Mouse (Mus musculus) c-Kit-positive CD71-positive TER-119-positive erythroid progenitor cells, embryonic 14.5 days (primary cell): ENCODE data around the gene Itpkb.

Experiments used
- DNase-seq: peaks from one replicate; pipeline ENCODE4 v3.0.0-alpha.2; 2013; ENCODE audit warnings: low spot score

Gene Itpkb

DNA sequence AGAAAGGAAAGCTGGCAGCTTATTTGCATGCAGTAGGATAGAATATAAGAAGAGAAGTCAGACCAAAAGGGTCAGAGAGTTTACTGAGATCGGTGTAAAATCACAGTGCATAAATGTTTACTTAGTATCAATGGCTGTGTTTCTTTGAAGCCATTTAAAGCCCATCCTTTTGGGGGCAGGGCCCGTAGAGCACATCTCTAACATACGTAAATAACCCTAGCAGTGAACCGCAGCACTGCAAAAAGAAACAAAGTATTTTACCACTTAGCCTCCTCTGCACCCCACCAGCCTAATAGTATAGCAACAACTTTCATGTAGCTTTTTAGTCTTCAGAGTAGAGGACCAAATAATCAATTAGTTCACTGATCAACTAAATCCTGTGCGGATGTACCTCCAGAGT lies 67.4 kb downstream of the Itpkb start:
- DNase-seq = no peak

DNA sequence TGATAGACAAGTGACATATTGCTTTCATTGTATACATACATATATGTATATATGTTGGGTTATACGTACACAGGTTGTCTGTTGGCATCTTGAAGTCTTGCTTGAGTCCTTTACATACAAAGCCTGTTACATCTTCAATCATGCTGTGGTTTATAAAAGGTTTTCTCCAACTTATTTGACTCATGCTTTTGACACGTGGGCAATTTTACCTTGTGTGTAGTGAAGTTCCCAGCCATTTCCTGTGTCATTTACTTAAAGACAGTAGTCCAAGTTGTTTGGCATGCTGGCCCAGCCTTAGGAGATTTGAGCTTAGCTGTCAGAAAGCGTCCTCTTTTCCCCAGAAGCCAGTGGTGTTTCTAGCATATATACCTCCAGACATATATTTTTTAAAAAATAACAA lies 68.2 kb downstream of the Itpkb start:
- DNase-seq = no peak

DNA sequence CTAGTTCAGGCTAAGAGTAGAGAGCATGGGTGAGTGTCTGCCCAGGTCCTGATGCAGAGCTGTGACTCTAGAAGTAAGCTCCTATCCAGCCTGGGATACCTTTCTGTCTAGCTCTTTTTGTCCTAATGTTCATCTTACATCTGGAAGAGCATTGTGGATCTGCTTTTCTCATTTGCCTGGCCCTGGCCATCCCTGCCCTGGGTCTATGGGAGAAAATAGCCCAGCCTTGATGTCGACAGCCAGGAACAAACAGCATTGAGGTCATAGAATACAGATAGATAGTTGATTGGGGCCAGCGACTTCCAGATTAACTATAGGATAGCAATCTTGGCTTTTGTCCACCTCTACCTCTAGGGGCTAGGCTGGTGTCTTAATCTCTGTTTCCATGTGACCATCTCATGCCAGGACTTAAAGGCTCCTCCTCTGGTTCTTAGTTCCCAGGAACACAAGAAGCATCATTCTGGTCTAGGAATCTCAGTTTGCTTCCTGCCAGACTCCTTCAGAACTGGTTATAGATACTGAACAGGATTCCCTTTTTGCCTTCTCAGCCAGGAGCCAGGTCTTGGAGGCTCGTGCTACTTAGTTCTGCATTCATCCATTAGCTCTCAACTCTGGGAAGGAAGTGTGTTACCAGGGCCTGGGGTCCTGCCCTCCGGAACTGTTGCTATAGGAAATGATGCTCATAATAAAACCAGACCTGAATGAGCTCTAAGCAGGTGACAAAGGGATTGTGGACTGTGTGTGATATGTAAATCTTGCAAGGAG lies 70.6 kb downstream of the Itpkb start:
- DNase-seq = no peak

DNA sequence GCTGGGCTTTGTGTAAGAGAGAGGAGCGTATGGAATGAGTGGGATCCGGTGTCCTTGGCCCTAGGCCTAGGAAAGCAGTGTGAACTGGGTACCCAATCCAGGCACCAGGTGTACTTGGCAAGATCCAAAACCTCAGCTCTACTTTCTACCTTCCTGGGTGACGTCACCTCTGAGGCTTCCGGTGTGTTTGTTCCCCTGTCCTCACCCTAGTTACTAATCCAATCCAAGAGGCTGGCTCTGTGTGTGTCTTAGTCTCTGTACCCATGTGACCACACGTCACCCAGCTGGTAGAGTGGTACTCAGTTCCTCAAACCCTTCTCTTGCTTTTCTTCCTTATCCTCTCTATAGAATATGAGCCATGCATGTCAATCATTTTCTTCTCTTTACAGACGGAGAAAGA lies 71.4 kb downstream of the Itpkb start:
- DNase-seq = no peak

DNA sequence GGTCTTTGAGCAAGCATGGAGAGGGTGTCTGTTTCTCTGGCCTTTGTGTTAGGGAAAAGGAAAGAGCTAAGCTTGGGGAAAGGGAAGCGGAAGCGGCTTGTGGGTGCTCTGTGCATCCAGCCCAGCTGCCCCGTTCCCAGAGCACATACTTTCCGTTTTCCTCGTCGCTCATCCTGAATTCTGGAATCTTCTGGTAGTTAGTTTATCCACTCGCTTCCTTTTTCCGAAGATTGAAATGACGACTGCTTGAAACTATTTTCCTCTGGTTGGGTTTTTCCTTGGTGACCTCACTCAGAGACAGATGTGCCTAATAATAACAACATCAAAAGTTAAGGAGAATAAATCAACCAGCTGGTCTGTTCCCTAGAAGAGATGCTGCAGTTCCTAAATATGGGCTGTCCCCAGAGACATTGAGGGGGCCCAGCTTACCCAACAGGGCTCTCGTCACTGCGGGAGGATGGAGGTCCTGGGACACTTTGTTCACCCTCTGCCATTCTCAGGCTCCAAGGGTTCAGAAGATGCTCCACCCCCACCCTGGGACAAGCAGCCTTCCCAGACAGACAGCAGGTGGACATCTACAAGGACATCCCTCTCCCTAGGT lies 72.3 kb downstream of the Itpkb start:
- DNase-seq = no peak

DNA sequence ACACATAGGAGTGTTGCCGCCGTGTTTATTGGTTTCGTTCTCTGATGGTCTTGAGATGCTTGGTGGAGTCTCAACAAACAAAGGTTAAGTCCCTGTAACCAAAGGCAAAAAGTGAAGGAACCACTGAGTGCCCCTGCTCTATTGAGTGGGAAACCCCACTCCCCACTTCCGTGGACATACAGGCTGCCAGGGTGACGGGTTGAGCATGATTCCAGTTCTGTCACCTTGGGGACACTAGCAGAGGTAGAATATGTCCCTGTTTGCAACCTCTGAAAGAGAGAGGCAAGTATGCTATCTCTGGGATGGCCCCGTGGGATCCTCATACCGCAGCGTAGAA lies 73.0 kb downstream of the Itpkb start:
- DNase-seq = no peak

DNA sequence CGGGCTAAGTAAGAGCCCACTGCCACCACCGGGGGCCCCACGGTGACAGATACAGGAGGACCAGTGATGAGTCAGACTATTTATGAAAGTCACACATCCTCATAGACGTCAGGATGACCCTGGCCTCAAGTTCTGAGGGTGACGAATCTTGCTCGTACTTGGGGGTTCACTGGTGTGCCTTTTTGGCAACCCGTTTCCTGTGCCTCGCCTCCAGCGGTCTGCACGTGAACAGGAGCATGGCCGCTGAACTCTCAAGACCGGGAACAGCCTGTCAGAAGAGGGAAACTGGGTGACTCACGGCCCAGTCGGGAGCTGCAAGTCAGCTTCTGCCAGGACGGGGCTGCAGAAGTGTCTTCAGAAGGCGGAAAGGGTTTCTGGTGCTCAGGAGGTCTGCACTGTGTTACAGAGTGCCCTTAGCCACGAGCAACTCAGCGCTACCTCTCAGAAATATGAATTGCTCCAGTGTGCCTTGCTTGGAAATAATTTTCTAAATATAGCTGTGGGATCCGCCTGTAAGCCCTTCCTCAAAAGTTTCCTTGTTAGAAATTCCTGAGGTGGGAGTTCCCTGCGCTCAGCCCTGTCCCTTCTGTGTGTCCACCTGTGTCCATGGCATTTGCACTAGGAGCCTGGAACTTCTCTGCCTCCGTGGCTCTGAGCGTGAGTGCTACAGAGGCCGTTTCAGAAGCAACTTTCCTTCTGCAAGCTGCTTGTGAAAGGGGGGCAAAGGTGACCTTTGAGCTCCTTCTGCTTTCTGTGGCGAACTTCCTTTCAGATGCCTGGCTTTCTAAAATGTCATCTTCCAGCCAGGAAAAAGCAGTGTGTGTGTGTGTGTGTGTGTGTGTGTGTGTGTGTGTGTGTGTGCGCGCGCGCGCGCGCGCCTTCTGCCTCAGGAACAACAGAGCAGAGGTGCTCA lies 73.7 kb downstream of the Itpkb start:
- no peak for DNase-seq

DNA sequence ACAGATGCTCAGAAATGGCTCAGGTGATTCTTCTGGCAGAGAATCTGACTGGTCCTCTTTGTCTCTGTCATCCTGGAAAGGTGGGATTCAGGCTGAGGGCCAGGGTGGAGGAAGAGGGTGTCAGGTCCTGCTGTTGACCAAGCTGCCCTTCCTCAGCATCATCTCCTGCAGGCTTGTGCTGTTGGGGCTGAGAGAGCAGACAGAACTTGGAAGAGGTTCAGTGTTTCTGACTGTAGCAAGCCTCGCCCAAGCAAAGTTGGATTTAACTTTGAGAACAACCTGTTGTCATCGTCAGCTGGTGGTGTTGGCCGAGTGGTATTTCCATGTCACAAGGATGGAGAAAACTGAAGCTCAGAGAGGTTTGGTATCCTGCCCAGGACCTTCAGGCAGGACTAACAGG lies 74.4 kb downstream of the Itpkb start:
- DNase-seq = no peak

DNA sequence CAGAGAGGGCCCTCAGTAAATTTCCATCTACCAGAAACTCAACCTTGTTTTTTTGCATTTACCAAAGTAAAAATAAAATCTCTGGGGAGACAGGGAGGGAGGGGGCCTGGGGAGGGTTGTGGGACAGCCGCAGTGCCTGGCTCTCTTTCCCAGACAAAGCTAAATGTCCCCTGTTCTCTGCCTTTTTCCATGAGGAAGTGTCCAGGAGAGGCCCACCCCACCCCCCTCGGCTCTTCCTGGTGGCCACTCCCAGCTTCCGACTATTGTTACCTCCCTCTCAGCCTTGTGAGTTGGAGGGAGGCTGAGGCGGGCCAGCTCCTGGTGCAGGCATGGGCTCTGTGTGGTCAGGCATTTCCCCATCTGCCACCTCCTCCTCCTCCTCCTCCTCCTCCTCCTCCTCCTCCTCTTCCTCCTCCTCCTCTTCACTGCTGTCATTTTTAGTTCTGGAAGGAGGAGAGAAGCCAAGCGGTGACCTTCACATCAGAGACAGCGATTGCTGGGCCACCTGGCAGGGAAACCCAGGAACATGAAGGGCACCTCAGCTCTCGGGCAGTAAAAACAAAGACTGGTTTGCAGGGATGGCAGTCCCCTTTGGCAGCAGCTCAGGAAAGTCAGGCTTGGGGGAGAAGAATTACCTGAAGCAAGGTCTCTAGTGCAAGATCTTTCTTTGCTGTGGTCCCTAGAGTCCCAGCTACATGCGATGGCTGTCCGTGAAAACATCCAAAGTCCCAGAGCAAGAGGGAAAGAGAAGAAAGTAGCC lies 75.5 kb downstream of the Itpkb start:
- no peak for DNase-seq

DNA sequence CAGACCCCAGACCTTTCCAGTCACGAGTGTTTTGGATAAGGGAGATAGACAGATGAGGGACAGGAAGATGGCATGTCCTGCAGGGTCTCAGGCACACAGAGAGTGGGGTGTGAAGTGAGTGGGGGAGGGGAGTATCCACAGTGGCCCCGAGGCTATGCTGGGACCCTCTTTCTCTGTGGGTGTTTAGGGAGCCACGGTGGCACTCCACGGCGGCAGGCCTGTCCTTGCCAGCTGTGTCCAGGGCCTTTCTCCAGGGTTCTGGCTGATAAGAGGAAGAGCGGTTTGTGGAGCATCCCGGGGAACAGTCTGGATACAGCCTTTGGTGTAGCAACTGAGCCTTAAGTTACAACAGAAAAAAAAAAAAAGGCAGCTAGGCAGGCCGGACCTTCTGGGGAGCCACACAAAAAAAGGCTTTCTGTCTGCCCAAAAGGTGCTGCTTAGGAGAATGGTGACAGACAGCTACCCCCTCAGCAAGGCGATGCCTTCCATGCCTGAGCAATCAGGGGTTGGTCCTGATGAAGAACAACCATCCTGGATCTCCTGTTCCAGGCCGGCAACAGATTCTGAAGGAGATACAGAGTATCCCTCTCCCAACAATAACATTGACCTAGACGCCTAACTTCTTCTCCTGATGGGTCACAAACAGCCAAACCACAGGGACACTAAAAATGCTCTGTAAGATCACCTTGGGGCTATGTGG lies 76.2 kb downstream of the Itpkb start:
- DNase-seq = no peak

DNA sequence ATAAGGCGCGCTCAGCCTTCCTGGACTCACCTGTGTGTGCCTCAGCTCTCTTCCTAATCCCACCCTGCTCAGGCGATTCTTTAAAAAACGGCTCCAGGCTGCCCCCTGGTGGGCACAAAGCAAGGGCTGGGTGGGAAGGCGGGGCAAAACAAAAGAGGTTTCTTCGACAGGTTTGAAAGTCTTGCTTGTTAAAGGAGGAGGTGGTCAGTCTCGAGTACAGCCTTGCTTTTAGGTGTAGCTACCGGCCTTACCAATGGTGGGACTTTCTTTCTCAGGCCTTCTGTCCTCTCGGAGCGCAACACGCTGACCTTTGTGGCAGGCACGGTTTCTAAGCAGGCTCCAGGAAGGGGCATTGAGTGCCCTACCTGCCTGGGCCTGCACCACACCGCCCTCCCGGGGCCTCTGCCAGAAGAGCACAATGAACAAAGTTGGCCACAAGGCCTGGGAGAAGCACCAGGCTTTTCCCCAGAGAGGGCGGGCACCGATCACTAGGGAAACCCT lies 76.9 kb downstream of the Itpkb start:
- peak; percentile 60 for DNase-seq

DNA sequence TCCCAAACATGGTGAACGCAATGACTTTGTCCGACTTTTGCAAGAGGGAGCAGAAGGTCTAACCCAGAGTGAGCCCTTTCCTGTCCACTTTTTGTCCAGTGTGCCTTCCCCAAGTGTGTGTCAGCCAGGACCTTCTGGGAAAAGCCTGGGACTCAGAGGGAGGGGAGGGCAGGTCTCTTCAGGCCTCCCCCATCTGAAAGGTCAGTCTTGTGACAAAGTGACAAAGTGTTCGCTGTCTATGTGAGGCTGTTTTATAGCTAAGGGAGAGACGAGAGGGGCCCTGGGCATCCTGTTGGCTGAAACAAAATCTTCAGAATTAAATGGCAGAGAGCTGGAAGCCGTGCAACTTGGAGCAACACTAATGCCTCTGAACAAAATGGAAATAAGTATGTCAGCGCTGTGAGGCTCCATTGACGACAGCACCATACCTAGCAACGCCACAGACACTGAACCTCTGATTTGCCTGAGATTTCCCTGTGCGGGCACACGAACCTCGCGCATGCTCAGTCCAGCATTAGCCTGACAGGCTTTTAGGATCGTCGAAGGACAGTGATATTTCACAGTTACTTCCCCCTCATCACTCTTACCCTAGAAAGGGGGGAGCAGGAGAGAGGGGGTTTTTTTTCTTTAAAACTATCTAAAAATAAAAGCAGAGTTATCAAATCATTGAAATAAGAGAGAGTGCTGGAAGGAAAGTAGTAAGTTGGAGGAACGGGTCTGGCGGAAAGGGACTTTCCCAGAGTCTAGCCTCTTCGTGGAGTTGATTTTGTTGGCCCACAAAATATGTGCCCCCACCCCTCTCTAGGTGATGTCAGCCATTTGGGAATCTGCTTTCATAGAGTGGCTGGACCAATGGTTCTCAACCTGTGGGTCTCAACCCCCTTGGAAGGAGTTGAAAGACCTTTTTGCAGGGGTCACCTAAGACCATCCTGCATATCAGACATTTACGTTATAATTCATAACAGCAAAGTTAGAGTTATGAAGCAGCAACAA lies 77.7 kb downstream of the Itpkb start:
- DNase-seq = no peak

DNA sequence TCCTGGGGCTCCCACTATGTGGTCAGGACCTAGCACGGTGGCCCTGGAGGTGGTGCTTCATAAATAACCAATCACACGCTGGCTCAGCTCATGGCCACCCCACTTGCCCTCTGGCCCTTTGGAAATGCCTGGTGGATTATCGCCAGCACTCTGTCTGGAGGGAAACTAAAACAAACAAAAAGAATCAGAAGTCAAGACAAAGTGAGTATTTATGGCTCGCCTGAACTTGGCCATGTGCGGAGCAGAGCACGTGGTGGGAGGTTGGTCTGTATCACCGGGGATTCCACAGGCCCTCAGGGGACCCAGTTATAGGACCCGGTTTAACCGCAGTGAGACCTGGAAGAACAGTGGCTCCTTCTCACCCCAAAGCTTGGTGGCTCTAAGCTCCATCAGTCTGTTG lies 78.5 kb downstream of the Itpkb start:
- no peak for DNase-seq

DNA sequence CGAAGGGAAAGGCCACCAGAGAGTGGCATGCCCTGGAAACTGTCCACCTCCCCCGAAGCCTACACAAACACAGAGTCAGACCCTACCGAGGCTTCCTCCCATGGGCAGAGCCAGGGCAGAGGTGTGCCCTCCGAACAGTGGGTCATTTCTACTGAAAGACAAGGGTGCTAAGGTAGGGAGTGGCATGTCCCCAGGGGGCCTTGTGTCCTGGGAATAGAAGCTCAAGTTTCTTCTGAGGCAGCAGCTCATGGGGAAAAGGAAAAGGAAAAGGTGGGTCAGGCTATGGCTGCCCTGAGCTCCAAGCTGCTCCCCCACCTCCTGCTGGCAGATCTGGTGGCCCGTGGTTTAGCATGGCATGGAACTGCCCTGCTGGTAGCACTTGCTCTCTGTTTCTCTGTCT lies 79.5 kb downstream of the Itpkb start:
- no peak for DNase-seq

DNA sequence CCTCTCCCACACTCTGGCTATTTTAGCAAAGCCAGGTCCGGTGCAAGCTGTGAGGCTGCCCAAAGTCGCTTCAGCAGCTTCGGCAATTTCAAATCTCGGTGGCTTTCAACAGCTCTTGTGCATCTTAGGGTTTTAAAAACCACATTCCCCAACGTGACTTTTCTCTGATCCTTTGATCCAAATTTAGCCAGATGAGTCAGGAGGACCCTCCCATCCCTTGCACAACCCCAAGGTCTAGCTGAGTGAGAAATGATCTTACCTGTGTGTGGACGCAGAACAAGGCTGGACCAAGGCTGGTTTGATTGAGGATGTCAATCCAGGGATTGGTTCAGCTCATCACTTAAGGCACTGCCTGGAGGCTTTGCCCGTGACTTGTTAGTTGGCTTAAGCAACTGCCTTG lies 80.0 kb downstream of the Itpkb start:
- DNase-seq = no peak

DNA sequence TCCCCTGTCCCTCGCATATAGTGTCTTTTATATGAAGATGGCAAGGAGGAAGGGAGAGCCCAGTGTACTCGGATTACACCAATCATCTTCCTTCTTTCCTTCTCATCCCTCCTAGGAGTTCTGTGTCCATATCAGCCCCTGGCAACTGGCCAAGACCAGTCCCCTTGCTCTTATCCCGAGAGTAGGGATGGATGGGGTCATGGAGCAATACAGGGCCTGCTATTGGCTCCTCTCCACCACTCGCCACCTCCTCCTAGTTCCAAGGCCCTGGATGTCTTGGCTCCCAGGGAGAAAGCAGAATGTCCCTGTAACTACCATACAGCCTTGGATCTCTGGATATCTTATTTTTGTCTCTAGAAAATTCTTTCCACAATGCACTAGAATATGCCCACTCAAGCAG lies 84.8 kb downstream of the Itpkb start:
- no peak for DNase-seq

DNA sequence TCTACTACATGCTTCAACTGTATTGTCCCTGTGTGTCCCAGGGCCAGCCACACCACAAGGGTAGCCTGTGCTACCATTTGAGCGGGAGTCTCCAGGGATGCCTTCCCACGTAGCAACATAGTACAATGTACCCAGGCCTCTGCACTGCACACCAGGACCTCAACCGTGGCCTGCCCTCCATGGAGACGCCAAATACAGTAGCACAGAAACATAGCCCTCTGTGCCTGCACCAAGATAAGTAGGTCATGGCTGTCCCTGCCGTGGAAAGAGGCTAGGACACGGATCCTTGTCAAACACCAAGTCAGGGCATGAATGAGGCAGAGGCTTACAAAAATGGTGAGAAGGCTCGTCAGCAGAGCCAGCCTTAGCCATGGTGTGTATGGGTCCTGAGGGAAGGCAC lies 85.6 kb downstream of the Itpkb start:
- no peak for DNase-seq

DNA sequence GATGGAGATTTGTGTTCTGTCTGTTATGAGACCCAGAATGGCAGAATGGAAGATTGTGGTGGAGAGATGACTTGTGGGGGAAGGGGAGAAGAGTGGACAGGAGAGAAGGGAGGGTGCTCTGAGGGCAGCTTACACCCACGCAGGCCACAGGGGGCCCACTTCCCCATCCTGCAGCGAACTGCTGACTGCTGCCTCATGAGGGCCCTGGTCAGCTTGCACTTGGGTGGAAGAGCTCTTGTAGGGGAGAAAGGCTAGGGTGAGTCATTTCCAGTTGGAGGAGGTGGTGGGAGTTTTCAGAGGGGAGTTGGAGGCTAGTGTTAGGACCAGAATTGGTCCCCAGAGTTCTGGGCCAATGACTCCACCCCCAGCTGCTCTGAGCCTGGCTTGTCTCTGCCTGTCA lies 86.8 kb downstream of the Itpkb start:
- no peak for DNase-seq

DNA sequence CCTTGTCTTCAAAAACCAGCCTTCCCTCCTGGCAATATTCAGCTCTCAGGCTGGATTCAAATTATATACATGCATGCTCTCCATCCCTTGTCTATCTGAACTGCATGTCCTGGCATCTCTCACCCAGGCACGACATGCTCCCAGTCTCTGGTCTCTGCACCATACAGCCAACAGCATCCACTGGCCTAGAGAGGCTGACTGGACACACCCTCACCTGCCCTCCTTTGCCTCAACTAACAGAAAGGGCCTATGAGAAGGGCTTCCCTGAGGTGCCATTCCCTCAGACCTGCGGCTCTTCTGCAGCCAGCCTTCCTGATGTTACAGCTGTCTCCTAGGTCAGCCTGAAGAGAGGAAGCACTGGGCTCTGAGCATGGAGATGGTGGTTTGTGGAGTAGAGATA lies 88.8 kb downstream of the Itpkb start:
- no peak for DNase-seq

DNA sequence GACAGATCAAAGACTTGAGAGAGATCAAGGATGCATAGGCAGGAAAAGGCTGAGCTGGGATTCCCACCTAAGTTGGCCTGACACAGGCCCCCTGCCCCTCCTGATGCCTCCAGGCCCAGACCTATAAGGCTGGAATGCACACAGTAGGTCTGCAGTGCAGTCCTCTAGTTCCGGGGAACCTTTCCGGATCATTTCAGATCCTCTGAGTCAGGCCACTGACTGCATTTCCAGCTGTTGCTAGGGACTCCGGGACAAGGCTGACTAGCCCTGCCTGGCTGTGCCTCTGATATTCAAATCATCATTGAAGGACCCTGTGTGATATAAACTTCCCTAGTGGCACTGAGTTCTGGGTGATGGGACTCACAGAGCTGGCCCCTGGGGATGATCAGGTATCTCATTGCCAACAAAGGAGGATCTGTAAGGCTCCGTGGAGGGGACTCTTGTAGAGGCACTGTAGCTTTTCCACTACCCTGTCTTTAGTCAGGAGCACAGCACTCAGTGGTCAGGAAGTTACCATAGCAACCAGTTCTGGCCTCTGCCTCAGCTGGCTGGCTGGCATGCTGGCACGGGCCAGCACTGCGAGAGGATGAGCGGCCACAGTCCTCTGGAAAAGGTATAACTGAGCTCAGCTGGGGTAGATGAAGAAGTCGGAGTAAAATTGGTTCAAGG lies 90.3 kb downstream of the Itpkb start:
- no peak for DNase-seq
